ENCODE assay signal across 8 mouse cellular contexts in the genomic region with DNA sequence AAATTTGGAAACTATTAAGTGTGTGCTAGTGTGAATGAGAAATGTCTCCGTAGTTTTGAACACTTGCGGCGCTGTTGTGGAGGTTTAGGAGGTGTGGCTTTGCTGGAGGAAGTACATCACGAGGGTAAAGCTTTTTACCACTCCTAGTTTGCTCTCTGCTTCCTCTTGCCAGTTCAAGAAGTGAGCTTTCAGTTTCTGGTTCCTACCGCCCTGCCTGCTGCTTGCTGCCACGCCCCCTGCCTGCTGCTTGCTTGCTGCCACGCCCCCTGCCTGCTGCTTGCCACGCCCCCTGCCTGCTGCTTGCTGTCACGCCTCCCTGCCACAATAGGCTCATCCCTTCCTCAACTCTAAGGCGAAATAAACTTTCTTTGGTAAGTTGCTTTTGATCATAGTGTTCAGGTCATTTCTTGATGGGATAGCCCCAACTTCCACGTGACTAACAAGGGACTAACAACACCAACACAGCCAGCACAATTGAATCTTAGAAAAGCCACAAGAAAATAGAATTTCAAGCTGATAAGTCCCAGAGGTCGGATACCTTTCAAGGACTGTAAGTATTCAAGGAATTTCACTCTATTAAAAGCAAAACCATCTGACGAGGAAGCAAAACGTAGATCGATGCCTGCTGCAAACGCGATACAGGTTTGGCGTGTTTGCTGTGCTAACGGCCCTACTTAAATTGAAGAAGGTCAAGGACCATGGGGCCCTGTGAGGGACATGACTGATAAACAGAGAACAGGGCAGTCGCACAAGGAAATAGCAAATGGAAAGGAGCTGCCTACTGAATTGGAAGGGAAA. TPM values are rescaled to one million over a fixed set of nuclear protein-coding genes. Genes with fewer than 3 reads are reported as not detected.
DNase-seq lines count a peak whose midpoint lies in the region; ATAC-seq and TF ChIP-seq lines count a peak whose summit lies in the region.

No protein-coding gene starts in this region.

- H3K4me1 ChIP-seq in embryonic facial prominence, embryonic 12.5 days = no peaks in the 10 kb centered on the region
- peaks cover 2 to 4% of the 10 kb centered on the region in 2 experiments; a peak in 2 of 4 replicates for H3K4me1 ChIP-seq in heart, embryonic 14.5 days (ENCODE audit: control insufficient read depth in 2 of 2, insufficient read depth in 2 of 2, low read length in 2 of 2)
- H3K4me1 ChIP-seq in stomach, postnatal 0 days (replicated peaks; ENCODE audit: control insufficient read depth, insufficient read depth) = no peaks in the 10 kb centered on the region

- H3K4me3 ChIP-seq in embryonic facial prominence, embryonic 12.5 days = no peak overlapping the region
- H3K4me3 ChIP-seq in heart, embryonic 14.5 days (ENCODE audit: control insufficient read depth in 1 of 2, insufficient read depth in 1 of 2, low read depth in 1 of 2, low read length in 2 of 2) = peak overlapping the region; percentile 22 to 32
- H3K4me3 ChIP-seq in stomach, postnatal 0 days (ENCODE audit: low read depth, low read length) = peak overlapping the region; percentile 20

- no peaks in the 10 kb centered on the region for H3K9me3 ChIP-seq in embryonic facial prominence, embryonic 12.5 days
- peaks cover 6% of the 10 kb centered on the region; the same call in 1 of the 2 replicates for H3K9me3 ChIP-seq in heart, embryonic 14.5 days (ENCODE audit: control insufficient read depth, low read length)
- H3K9me3 ChIP-seq in stomach, postnatal 0 days (ENCODE audit: control insufficient read depth, low read length) = no peaks in the 10 kb centered on the region

- DNase-seq in 3134 (ENCODE audit: extremely low read depth, insufficient read length, low spot score) = peak; percentile 17
- peak; percentile 88 for DNase-seq in Muller cell, postnatal 12 days (ENCODE audit: inconsistent ontology term)
- DNase-seq in kidney, postnatal 10 days = peak; percentile 84
- DNase-seq in lung, postnatal 25 days (ENCODE audit: low spot score) = peak; percentile 85
- DNase-seq in stomach, postnatal 0 days (ENCODE audit: low spot score) = peak; percentile 96

- H3K27me3 ChIP-seq in embryonic facial prominence, embryonic 12.5 days = no peaks in the 10 kb centered on the region
- H3K27me3 ChIP-seq in heart, embryonic 14.5 days (ENCODE audit: control insufficient read depth, insufficient read depth, low read length) = no peaks in the 10 kb centered on the region
- H3K27me3 ChIP-seq in stomach, postnatal 0 days (ENCODE audit: control insufficient read depth, insufficient read depth, low read length) = no peaks in the 10 kb centered on the region

- TF ChIP-seq CTCF in stomach, postnatal 0 days (IDR thresholded peaks at IDR 0.05; ENCODE audit: low read depth) = peak; percentile 66

- no peak for TF ChIP-seq EP300 in stomach, postnatal 0 days (optimal IDR thresholded peaks at IDR 0.05)

- no peak overlapping the region for H3K9ac ChIP-seq in embryonic facial prominence, embryonic 12.5 days
- 0 out of 2 replicates have a peak overlapping the region, but pooled peaks have one; percentile 36 for H3K9ac ChIP-seq in heart, embryonic 14.5 days (ENCODE audit: low read length)
- H3K9ac ChIP-seq in stomach, postnatal 0 days (ENCODE audit: low read length) = no peak overlapping the region

- H3K36me3 ChIP-seq in embryonic facial prominence, embryonic 12.5 days = no peaks in the 10 kb centered on the region
- no peaks in the 10 kb centered on the region for H3K36me3 ChIP-seq in heart, embryonic 14.5 days (ENCODE audit: control insufficient read depth, insufficient read depth, low read length)
- H3K36me3 ChIP-seq in stomach, postnatal 0 days (ENCODE audit: control insufficient read depth, insufficient read depth, low read length) = no peaks in the 10 kb centered on the region

- WGBS in embryonic facial prominence, embryonic 12.5 days = 10% methylated on average over 20 of the region's 20 CpGs
- 5% methylated on average over 20 of the region's 20 CpGs for WGBS in heart, embryonic 14.5 days
- WGBS in stomach, postnatal 0 days = 6% methylated on average over 20 of the region's 20 CpGs

- no peak overlapping the region for H3K27ac ChIP-seq in embryonic facial prominence, embryonic 12.5 days
- H3K27ac ChIP-seq in heart, embryonic 14.5 days (replicated peaks in 1 of 2; ENCODE audit: control insufficient read depth in 1 of 2, insufficient read depth in 1 of 2, low read depth in 2 of 2, low read length in 2 of 2) = peak overlapping the region in 1 of 2 experiments; percentile 50; a peak in 1 of 4 replicates
- no peak overlapping the region for H3K27ac ChIP-seq in stomach, postnatal 0 days (replicated peaks)

- 0 out of 2 replicates have a peak, but pooled peaks have one; percentile 52 for ATAC-seq in embryonic facial prominence, embryonic 12.5 days (ENCODE audit: insufficient number of reproducible peaks, insufficient read depth, low FRiP score, low TSS enrichment)
- peak; percentile 78 for ATAC-seq in heart, embryonic 14.5 days (ENCODE audit: insufficient number of reproducible peaks, insufficient read depth, low FRiP score, low read depth)
- ATAC-seq in stomach, postnatal 0 days (ENCODE audit: low FRiP score, low TSS enrichment) = peak; percentile 98
- ATAC-seq in inflammation-experienced regulatory T-cells, adult 6 months = no peak

- H3K4me2 ChIP-seq in embryonic facial prominence, embryonic 12.5 days (replicated peaks) = peak overlapping the region; percentile 18
- H3K4me2 ChIP-seq in heart, embryonic 14.5 days (ENCODE audit: low read length) = peak overlapping the region; percentile 54
- peak overlapping the region; percentile 38; the same call in 1 of the 2 replicates for H3K4me2 ChIP-seq in stomach, postnatal 0 days (replicated peaks; ENCODE audit: low read depth)

RNA-seq across cellular contexts. Expression of a gene that starts 35.7 kb away (rescaled TPM):
- polyA plus RNA-seq in embryonic facial prominence, embryonic 12.5 days (2016; fragmentation: Nextera tagmentation; extraction: Ambion mirVana) = 10.5 and 11.0 TPM in 2 replicates
- polyA plus RNA-seq in heart, embryonic 14.5 days (2014; fragmentation: Nextera tagmentation; extraction: Ambion mirVana) = 128 and 129 TPM in 2 replicates
- polyA plus RNA-seq in stomach, postnatal 0 days (2015; fragmentation: Nextera tagmentation; extraction: Ambion mirVana) = 8.3 and 12.3 TPM in 2 replicates
- polyA plus RNA-seq in inflammation-experienced regulatory T-cells, adult 6 months (2017; shearing (Covaris generic)) = 10 to 100 TPM in 1 of 3 experiments, 1 to 10 TPM in 2; 1.9 to 10.2 (median 2.5) TPM

Comparison
In these comparisons a context has a peak if more than half of its experiments do, and no peak if none do; other contexts are left out.
1. DNase-seq: peak in every context shown above with its lines; median percentile 96 in stomach, postnatal 0 days; 88 in Muller cell, postnatal 12 days; 85 in lung, postnatal 25 days; 84 in kidney, postnatal 10 days; 17 in 3134.